Mouse (Mus musculus) mouse trophoblast stem cell (cell line): ENCODE measurements around the gene Meox1.

Experiments
- in situ Hi-C, 2 experiments: fragments of 300-500 bp; cut with MseI, MboI; formaldehyde crosslinking; loops; 2 replicates in 1 of 2; 3 replicates in 1 of 2; pipeline ENCODE4 v1.15.1; 2025

Gene Meox1

DNA sequence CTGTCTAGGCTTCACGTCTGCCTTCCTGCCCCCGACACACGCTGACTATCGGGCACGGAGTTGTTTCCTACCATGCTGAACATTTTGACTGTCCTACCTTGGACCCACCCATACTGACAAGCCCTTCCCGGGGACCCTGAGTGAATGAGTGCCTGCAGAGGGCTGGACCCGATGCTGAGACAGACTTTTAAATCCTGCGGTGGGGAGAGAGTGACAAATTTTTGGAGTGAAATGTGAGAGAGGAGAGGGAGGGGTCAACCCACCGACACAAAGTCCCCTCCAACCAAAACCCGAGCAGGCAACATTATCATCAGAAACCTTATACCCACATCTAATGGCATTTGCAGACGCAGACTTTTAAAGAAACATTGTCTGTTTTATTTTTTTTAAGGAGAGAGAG is at the start of gene Meox1:
Gene Meox1, minus strand, starts transcription at position 171 of the 400 bp plus-strand sequence.
- in situ Hi-C loops: no loop called here

DNA sequence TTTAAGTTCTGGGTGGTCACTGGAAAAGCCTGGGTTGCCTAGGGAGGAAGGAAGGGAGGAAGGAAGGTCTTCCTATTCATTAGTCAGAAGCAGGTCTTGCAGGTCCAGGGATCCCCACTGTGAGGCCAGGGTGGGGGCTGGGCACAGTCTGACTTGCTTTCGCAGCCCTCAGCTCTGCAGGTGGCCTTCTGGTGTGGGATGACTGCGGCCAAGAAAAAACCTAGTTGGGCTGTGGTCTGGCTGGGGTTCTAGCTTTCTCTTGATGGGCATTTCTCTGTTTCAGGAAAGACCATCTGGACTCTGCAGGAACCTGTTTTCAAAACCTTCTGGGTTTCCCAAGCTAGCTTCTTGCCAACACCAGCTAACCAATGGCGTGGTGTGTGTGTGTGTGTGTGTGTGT is 48.9 kb upstream of the Meox1 start:
- in situ Hi-C loops: no loop called here

DNA sequence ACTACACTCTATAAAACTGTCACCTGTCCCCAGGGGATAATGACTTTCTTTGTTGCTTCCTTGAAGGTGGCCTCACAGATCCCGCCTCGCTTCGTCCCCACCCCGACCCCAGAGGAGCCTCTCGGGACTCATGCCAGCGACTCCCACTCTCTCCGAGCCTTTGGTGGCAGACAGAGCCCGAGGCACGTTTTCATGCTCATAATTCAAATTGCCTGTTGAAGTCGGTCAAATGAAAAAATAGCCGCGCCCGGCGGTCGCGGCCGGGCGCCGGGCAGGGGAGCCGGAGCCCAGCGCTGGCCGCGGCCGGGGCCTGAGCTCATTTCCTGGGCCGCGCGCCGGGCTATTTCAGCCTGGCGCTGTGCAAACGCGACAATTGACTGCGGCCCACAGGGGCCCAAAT is 42.9 kb upstream of the Meox1 start:
- in situ Hi-C loops: no loop called here

DNA sequence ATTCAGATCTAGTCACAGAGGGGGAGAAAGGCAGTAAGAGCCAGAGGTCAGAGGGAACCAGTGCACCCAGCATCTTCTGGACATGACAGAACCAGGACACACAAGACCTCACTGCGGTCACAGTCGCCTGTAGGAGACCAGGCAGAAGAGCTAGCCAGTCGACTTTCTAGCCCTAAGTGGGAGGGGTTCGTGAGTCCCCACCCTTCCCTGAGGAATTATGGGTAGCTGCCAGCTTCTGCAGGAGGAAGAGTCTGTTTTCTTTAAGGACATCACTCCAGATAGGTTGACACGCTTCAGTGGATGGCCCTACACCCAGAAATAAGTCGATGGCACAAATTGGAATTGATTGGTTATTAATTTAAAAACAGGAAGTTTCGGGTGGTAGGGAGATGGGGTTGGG is 42.2 kb upstream of the Meox1 start:
- in situ Hi-C loops: no loop called here

GRCm38 (mm10) chr11:101935743-101936142 is 41.6 kb upstream of the Meox1 start:
- in situ Hi-C loops: no loop called here

- in situ Hi-C loops: no loop called here
Measured at GRCm38 (mm10) chr11:101931978-101932377, 37.8 kb upstream of the Meox1 start.

DNA sequence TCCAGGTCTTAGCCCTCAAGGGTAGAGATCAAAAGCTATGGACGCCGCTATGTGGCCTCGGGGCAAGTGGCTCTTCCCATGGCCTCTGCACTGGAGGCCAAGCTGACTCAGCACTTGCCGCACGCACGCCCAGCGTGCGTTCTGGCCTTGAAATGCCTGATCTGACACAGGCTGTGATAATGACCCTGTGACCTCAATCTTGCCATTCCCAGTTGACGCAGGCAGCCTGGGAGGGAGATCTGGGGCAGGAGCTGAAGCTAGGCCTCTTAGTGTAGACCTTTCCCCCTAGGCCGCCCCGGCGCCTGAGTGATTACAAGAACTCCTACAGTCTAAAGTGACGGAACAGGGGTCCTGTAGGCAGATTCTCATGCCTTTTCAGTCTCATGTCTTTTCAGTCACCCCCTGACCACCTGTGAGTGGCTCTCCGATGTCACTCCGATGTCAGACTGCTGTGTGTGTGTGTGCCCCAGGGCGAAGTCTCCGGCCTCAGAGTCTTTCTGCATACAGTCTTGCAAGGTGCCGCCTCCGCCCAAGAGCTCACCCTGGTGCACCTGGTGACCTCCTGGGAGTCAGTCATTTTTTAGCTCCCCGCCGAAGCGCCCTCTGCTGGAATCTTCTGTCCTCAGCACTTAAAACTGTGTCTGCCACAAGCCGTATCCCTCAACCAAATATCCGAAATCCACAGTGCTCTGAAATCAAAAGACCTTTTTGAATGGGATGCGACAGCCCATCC is 34.0 kb upstream of the Meox1 start:
- in situ Hi-C loops: no loop called here

GRCm38 (mm10) chr11:101926951-101927589 is 32.9 kb upstream of the Meox1 start:
- in situ Hi-C loops: no loop called here

- in situ Hi-C loops: no loop called here
Measured at GRCm38 (mm10) chr11:101925636-101926035, 31.5 kb upstream of the Meox1 start.

GRCm38 (mm10) chr11:101924441-101924976 is 30.3 kb upstream of the Meox1 start:
- in situ Hi-C loops: loop anchor here (5.0 kb wide), 1 partner anchor 43 kb away; the partner anchor contains the start of gene Sost (in 2 of the 2)

GRCm38 (mm10) chr11:101923988-101924387 is 29.8 kb upstream of the Meox1 start:
- in situ Hi-C loops: loop anchor here (5.0 kb wide), 1 partner anchor 43 kb away; the partner anchor contains the start of gene Sost (in 2 of the 2)

GRCm38 (mm10) chr11:101921361-101921952 is 27.3 kb upstream of the Meox1 start:
- in situ Hi-C loops: loop anchor here (5.0 kb wide), 1 partner anchor 46 kb away; the partner anchor contains the start of gene Sost (in 2 of the 2)

DNA sequence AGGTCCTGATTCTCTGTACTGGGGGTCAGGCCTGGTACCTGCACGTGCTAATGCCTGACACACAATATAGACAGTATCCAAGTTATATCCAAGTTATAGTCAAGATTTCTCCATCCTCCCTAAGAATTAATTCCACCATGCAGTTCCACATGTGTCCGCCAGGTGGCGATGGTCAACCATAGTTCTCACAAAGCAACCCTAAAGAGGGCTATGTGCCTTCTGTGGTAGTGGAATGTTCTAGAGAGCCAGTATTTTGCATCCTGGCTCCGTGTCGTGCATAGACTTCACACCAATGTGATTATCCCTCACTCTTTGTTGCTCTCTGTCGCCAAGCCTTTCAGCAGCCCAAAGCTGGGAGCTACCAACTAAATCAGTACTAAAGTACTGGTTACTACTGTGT is 25.5 kb upstream of the Meox1 start:
- in situ Hi-C loops: loop anchor here (5.0 kb wide), 1 partner anchor 48 kb away; the partner anchor contains the start of gene Sost (in 2 of the 2)

GRCm38 (mm10) chr11:101918609-101919008 is 24.4 kb upstream of the Meox1 start:
- in situ Hi-C loops: no loop called here

DNA sequence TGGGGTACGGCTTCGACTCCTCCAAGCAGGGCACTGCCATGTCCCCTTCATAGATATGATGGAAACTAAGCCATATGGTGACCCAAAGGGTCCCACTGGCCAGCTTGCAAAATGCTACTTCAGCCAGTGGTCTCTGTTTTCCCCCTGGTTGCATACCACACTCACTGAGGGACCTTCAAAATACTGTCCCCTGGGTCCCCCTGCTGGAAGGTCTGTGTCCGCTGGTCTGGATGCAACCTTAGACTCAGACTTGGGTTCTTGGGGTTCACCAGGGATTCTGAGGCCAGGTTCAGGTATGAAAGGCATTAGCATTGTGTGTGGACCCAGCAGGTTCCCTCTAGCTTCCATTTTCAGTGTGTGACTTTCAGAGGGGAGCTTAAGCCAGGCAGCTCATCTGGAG is 22.6 kb upstream of the Meox1 start:
- in situ Hi-C loops: no loop called here

DNA sequence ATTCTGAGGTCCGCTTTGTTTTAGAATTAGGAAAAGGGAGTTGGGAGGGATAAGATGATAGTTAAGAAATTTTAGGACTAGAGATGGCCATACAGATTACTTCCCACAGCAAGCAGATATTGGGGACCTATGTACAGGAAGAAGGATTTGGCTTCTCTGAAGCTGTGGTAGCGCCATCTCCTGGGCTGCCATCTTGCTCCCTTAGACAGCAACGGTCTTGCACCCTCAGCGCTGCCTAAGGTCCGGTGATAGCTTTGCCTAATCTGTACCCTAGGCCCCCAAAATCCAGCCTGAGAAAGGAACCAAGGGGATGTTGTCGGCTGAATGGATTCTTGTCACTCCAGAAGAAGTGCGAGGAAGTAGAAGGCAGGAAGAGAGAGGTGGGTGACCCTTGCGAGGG is 19.4 kb upstream of the Meox1 start:
- in situ Hi-C loops: loop anchor here in 1 of 2 experiments (5.0 kb wide), 1 partner anchor 96 kb away; no protein-coding TSS in a partner anchor

GRCm38 (mm10) chr11:101911855-101912579 is 17.8 kb upstream of the Meox1 start:
- in situ Hi-C loops: loop anchor here in 1 of 2 experiments (5.0 kb wide), 1 partner anchor 95 kb away; no protein-coding TSS in a partner anchor

GRCm38 (mm10) chr11:101910230-101910946 is 16.2 kb upstream of the Meox1 start:
- in situ Hi-C loops: loop anchor here in 1 of 2 experiments (5.0 kb wide), 1 partner anchor 93 kb away; no protein-coding TSS in a partner anchor

- in situ Hi-C loops: loop anchor here in 1 of 2 experiments (5.0 kb wide), 1 partner anchor 96 kb away; no protein-coding TSS in a partner anchor
Measured at GRCm38 (mm10) chr11:101908777-101909176, 14.6 kb upstream of the Meox1 start.

- in situ Hi-C loops: loop anchor here in 1 of 2 experiments (5.0 kb wide), 1 partner anchor 93 kb away; no protein-coding TSS in a partner anchor
Measured at GRCm38 (mm10) chr11:101905115-101905514, 10.9 kb upstream of the Meox1 start.
